Comparison of ENCODE assay signal across 17 mouse cellular contexts in genomic region chr3:16310834-16311233, GRCm38 (mm10).
A peak's percentile ranks its signal among the peaks of the same experiment; 100 is the strongest.
DNase-seq lines count a peak whose midpoint lies in the region; ATAC-seq and TF ChIP-seq lines count a peak whose summit lies in the region.
"Had no signal": no experiment of that assay in that cellular context is flagged by ENCODE, and none has a peak within 500 bp of the region (broad histone marks: within the 10 kb centered on the region; RNA-seq: fewer than 3 reads in every experiment).

No protein-coding gene starts in this region.

- no peaks in the 10 kb centered on the region for H3K36me3 ChIP-seq in intestine, postnatal 0 days (ENCODE audit: control insufficient read depth, insufficient read depth)
- H3K36me3 ChIP-seq in intestine, embryonic 16.5 days (ENCODE audit: control insufficient read depth, insufficient read depth, low read length), result no peaks in the 10 kb centered on the region
- H3K36me3 ChIP-seq in midbrain, postnatal 0 days (ENCODE audit: insufficient read depth, low read length), result no peaks in the 10 kb centered on the region
- no peaks in the 10 kb centered on the region for H3K36me3 ChIP-seq in midbrain, embryonic 16.5 days (ENCODE audit: control insufficient read depth, insufficient read depth, low read length)
- no peaks in the 10 kb centered on the region for H3K36me3 ChIP-seq in heart, embryonic 11.5 days (ENCODE audit: control insufficient read depth, insufficient read depth, low read length)
- H3K36me3 ChIP-seq: G1E; neural tube, embryonic 13.5 days had no signal

- H3K4me2 ChIP-seq in intestine, postnatal 0 days (replicated peaks; ENCODE audit: low read depth), result no peak overlapping the region
- no peak overlapping the region for H3K4me2 ChIP-seq in intestine, embryonic 16.5 days (ENCODE audit: low read depth, low read length)
- no peak overlapping the region for H3K4me2 ChIP-seq in midbrain, postnatal 0 days (ENCODE audit: low read depth, low read length, poor library complexity, severe bottlenecking)
- H3K4me2 ChIP-seq in midbrain, embryonic 16.5 days (ENCODE audit: low read length), result no peak overlapping the region
- no peak overlapping the region for H3K4me2 ChIP-seq in heart, embryonic 11.5 days
- H3K4me2 ChIP-seq: neural tube, embryonic 13.5 days had no signal

- H3K9ac ChIP-seq in intestine, postnatal 0 days (ENCODE audit: low read depth, low read length), result no peak overlapping the region
- no peak overlapping the region for H3K9ac ChIP-seq in intestine, embryonic 16.5 days (ENCODE audit: low read depth, low read length)
- H3K9ac ChIP-seq in midbrain, postnatal 0 days (replicated peaks; ENCODE audit: low read length, poor library complexity, severe bottlenecking), result no peak overlapping the region
- no peak overlapping the region for H3K9ac ChIP-seq in midbrain, embryonic 16.5 days (ENCODE audit: low read depth, low read length)
- no peak overlapping the region for H3K9ac ChIP-seq in heart, embryonic 11.5 days (ENCODE audit: low read depth, low read length)
- H3K9ac ChIP-seq: neural tube, embryonic 13.5 days had no signal

- H3K4me1 ChIP-seq in intestine, postnatal 0 days (replicated peaks; ENCODE audit: control insufficient read depth, insufficient read depth, low read length), result no peaks in the 10 kb centered on the region
- no peaks in the 10 kb centered on the region for H3K4me1 ChIP-seq in intestine, embryonic 16.5 days (ENCODE audit: control insufficient read depth, insufficient read depth, low read length)
- no peaks in the 10 kb centered on the region for H3K4me1 ChIP-seq in midbrain, postnatal 0 days (ENCODE audit: insufficient read depth, low read length)
- H3K4me1 ChIP-seq in midbrain, embryonic 16.5 days (ENCODE audit: control insufficient read depth, insufficient read depth, low read length), result no peaks in the 10 kb centered on the region
- no peaks in the 10 kb centered on the region for H3K4me1 ChIP-seq in heart, embryonic 11.5 days (ENCODE audit: control insufficient read depth, insufficient read depth, low read length)
- H3K4me1 ChIP-seq: neural tube, embryonic 13.5 days had no signal

- peak; percentile 57 for DNase-seq in midbrain, postnatal 0 days (ENCODE audit: low spot score)
- peak; percentile 26 for DNase-seq in brain, embryonic 18.5 days (ENCODE audit: low read depth, low spot score)
- peak; percentile 3 for DNase-seq in retina, postnatal 7 days (ENCODE audit: low read depth, low spot score)
- no peak for DNase-seq in adrenal gland, postnatal 36 days
- DNase-seq: cerebellum, adult 11 months; gastrocnemius, postnatal 25 days; heart, postnatal 4 days; kidney, postnatal 36 days; left cerebral cortex, postnatal 4 days; lung, postnatal 36 days; thymus, adult 2 months had no signal

- H3K4me3 ChIP-seq in intestine, postnatal 0 days (ENCODE audit: low read depth, low read length), result no peak overlapping the region
- no peak overlapping the region for H3K4me3 ChIP-seq in intestine, embryonic 16.5 days (ENCODE audit: low read length)
- no peak overlapping the region for H3K4me3 ChIP-seq in midbrain, postnatal 0 days (ENCODE audit: low read depth, low read length)
- H3K4me3 ChIP-seq in midbrain, embryonic 16.5 days (ENCODE audit: low read depth, low read length), result no peak overlapping the region
- H3K4me3 ChIP-seq in heart, embryonic 11.5 days (ENCODE audit: low read depth, low read length), result no peak overlapping the region
- H3K4me3 ChIP-seq: neural tube, embryonic 13.5 days had no signal

- no peaks in the 10 kb centered on the region for H3K27me3 ChIP-seq in intestine, postnatal 0 days (replicated peaks; ENCODE audit: control insufficient read depth, insufficient read depth, low read length)
- H3K27me3 ChIP-seq in intestine, embryonic 16.5 days (replicated peaks; ENCODE audit: control insufficient read depth, insufficient read depth, low read length), result no peaks in the 10 kb centered on the region
- H3K27me3 ChIP-seq in midbrain, postnatal 0 days (ENCODE audit: insufficient read depth, low read length), result no peaks in the 10 kb centered on the region
- no peaks in the 10 kb centered on the region for H3K27me3 ChIP-seq in midbrain, embryonic 16.5 days (ENCODE audit: control insufficient read depth, insufficient read depth, low read depth, low read length)
- no peaks in the 10 kb centered on the region for H3K27me3 ChIP-seq in heart, embryonic 11.5 days (ENCODE audit: control insufficient read depth, insufficient read depth, low read length)
- H3K27me3 ChIP-seq: neural tube, embryonic 13.5 days had no signal

- no peak for ATAC-seq in intestine, postnatal 0 days
- no peak for ATAC-seq in intestine, embryonic 16.5 days
- ATAC-seq in midbrain, postnatal 0 days (ENCODE audit: low FRiP score), result peak; percentile 63; the same call in 1 of the 2 replicates
- no peak for ATAC-seq in midbrain, embryonic 16.5 days
- ATAC-seq in heart, embryonic 11.5 days (replicated peaks; ENCODE audit: insufficient number of reproducible peaks, low FRiP score, low TSS enrichment), result no peak

- H3K27ac ChIP-seq in intestine, postnatal 0 days (ENCODE audit: low read depth, low read length), result no peak overlapping the region
- no peak overlapping the region for H3K27ac ChIP-seq in intestine, embryonic 16.5 days (ENCODE audit: low read length)
- no peak overlapping the region for H3K27ac ChIP-seq in midbrain, postnatal 0 days (ENCODE audit: low read depth, low read length)
- no peak overlapping the region for H3K27ac ChIP-seq in midbrain, embryonic 16.5 days (ENCODE audit: low read length)
- no peak overlapping the region for H3K27ac ChIP-seq in heart, embryonic 11.5 days (ENCODE audit: low read depth, low read length)
- H3K27ac ChIP-seq: neural tube, embryonic 13.5 days had no signal

- H3K9me3 ChIP-seq in intestine, postnatal 0 days (ENCODE audit: control insufficient read depth), result no peaks in the 10 kb centered on the region
- no peaks in the 10 kb centered on the region for H3K9me3 ChIP-seq in intestine, embryonic 16.5 days (ENCODE audit: control insufficient read depth, low read length)
- H3K9me3 ChIP-seq in midbrain, postnatal 0 days (ENCODE audit: low read length), result no peaks in the 10 kb centered on the region
- H3K9me3 ChIP-seq in midbrain, embryonic 16.5 days (replicated peaks; ENCODE audit: control insufficient read depth, low read length, poor library complexity, severe bottlenecking), result no peaks in the 10 kb centered on the region
- no peaks in the 10 kb centered on the region for H3K9me3 ChIP-seq in heart, embryonic 11.5 days (replicated peaks; ENCODE audit: control insufficient read depth, low read length)
- H3K9me3 ChIP-seq: G1E; neural tube, embryonic 13.5 days had no signal

- 32% methylated on average over 3 of the region's 3 CpGs for WGBS in intestine, postnatal 0 days
- WGBS in intestine, embryonic 16.5 days, result 39% methylated on average over 3 of the region's 3 CpGs
- WGBS in midbrain, postnatal 0 days, result 27% methylated on average over 3 of the region's 3 CpGs
- 40% methylated on average over 3 of the region's 3 CpGs for WGBS in midbrain, embryonic 16.5 days
- 39% methylated on average over 3 of the region's 3 CpGs for WGBS in heart, embryonic 11.5 days (ENCODE audit: insufficient replicate concordance)

- peak; percentile 57 for TF ChIP-seq CTCF in intestine, postnatal 0 days (IDR thresholded peaks at IDR 0.05; ENCODE audit: low read depth)
- TF ChIP-seq CTCF in midbrain, postnatal 0 days (IDR thresholded peaks at IDR 0.05), result peak; percentile 69

Comparison
In these comparisons a context has a peak if more than half of its experiments do, and no peak if none do; other contexts are left out.
1. DNase-seq: peak in midbrain, postnatal 0 days (single experiment), brain, embryonic 18.5 days (single experiment) and retina, postnatal 7 days (single experiment); none in adrenal gland, postnatal 36 days (0 of 2).